Mouse (Mus musculus): ENCODE measurements around the gene Hspa2. TPM values are rescaled to one million over a fixed set of nuclear protein-coding genes. Genes with fewer than 3 reads are reported as not detected.

Hspa2 gene
- polyA plus RNA-seq, 1 experiment from 2014 or later: 5.2 TPM

- WGBS: under 1% methylated on average over 88 of the region's 99 CpGs
- Histone ChIP-seq H3K4me1 (replicated peaks) (peaks cover 53% of the 10 kb centered on the region), H3K36me3 (no peaks in the 10 kb centered on the region), H3K9me3 (no peaks in the 10 kb centered on the region), H3K4me3 (replicated peaks) (peak within 1 kb of the TSS; percentile 91), H3K9ac (replicated peaks) (peak within 1 kb of the TSS; percentile 98), H3K4me2 (peak within 1 kb of the TSS; percentile 89), H3K27ac (peak within 1 kb of the TSS; percentile 100), H3K27me3 (no peaks in the 10 kb centered on the region)
- peak; percentile 50 for ATAC-seq (ENCODE audit: insufficient number of reproducible peaks, insufficient read depth, low FRiP score, low TSS enrichment, low read depth)
Observed at GRCm38 (mm10) chr12:76369978-76370830, 33.8 kb upstream of the Hspa2 start, which contains the start of gene Zbtb1. Gene Zbtb1, plus strand, starts transcription at chr12:76370266.

GRCm38 (mm10) chr12:76370831-76371571, 33.0 kb upstream of the Hspa2 start:
- peak overlapping the region; percentile 89 for H3K4me2 ChIP-seq
- no peaks in the 10 kb centered on the region for H3K36me3 ChIP-seq
- no peaks in the 10 kb centered on the region for H3K27me3 ChIP-seq
- WGBS: under 1% methylated on average over 58 of the region's 63 CpGs
- peak overlapping the region; percentile 91 for H3K4me3 ChIP-seq (replicated peaks)
- H3K9ac ChIP-seq (replicated peaks): peak overlapping the region; percentile 98
- H3K9me3 ChIP-seq: no peaks in the 10 kb centered on the region
- ATAC-seq (ENCODE audit: insufficient number of reproducible peaks, insufficient read depth, low FRiP score, low TSS enrichment, low read depth): no peak
- H3K27ac ChIP-seq: peak overlapping the region; percentile 100
- peaks cover 53% of the 10 kb centered on the region for H3K4me1 ChIP-seq (replicated peaks)

DNA sequence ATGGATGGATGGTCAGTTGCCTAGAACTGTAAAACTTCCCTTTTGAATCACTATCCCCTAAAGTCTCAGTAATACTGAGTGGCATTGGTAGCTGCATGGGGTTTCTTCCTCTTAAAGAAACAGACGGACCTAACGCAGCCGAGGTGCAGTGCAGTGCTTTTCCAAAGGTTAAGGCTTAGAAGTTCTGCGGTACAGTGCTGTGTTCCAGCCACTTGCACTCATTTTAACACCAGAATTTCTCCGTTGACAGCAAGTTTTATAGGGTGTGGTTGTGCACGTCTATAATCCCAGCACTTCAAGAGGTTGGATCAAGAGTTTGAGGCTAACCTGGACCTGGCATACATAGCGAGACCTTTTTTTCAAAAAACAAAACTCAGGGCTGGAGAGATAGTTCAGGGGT, 31.9 kb upstream of the Hspa2 start:
- Histone ChIP-seq H3K27me3 (no peaks in the 10 kb centered on the region), H3K4me2 (peak overlapping the region; percentile 89), H3K4me1 (replicated peaks) (peaks cover 44% of the 10 kb centered on the region), H3K9me3 (no peaks in the 10 kb centered on the region), H3K9ac (replicated peaks) (peak overlapping the region; percentile 98), H3K36me3 (no peaks in the 10 kb centered on the region), H3K27ac (no peak overlapping the region), H3K4me3 (replicated peaks) (peak overlapping the region; percentile 91)
- 35% methylated on average over 7 of the region's 7 CpGs for WGBS
- ATAC-seq (ENCODE audit: insufficient number of reproducible peaks, insufficient read depth, low FRiP score, low TSS enrichment, low read depth): no peak

- peak overlapping the region; percentile 89 for H3K4me2 ChIP-seq
- peaks cover 33% of the 10 kb centered on the region for H3K4me1 ChIP-seq (replicated peaks)
- no peaks in the 10 kb centered on the region for H3K36me3 ChIP-seq
- ATAC-seq (ENCODE audit: insufficient number of reproducible peaks, insufficient read depth, low FRiP score, low TSS enrichment, low read depth): no peak
- no peak overlapping the region for H3K9ac ChIP-seq (replicated peaks)
- WGBS: 74% methylated on average over 6 of the region's 7 CpGs
- no peaks in the 10 kb centered on the region for H3K27me3 ChIP-seq
- H3K9me3 ChIP-seq: no peaks in the 10 kb centered on the region
- H3K27ac ChIP-seq: no peak overlapping the region
- no peak overlapping the region for H3K4me3 ChIP-seq (replicated peaks)
Observed at GRCm38 (mm10) chr12:76372881-76373818, 30.8 kb upstream of the Hspa2 start.

DNA sequence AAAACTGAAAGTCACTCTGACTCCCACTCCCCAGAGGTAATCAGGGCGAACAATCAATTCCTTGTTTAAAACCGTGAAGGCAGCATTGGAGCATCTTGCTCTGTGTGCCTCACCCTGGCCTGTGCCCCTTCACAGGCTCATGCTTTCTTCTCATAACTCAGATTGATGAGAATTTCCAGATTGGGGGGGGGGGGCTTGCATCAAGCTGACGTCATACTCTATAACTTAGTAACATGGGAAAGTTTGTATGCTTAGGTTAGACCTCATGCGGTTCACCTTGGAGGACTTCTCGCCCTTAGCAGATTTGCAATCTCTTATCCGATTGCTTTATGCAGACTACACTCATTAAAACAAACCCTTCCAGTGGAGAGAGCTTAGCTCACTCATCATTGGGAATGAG, 30.0 kb upstream of the Hspa2 start:
- 0 out of 2 replicates have a peak overlapping the region, but pooled peaks have one; percentile 8 for H3K27ac ChIP-seq

GRCm38 (mm10) chr12:76374911-76375310, 29.1 kb upstream of the Hspa2 start:
- WGBS: 76% methylated on average over 4 of the region's 4 CpGs
- H3K4me3 ChIP-seq (replicated peaks): no peak overlapping the region
- H3K9ac ChIP-seq (replicated peaks): no peak overlapping the region
- H3K27me3 ChIP-seq: no peaks in the 10 kb centered on the region
- no peak overlapping the region for H3K27ac ChIP-seq
- no peak overlapping the region for H3K4me2 ChIP-seq
- no peak for ATAC-seq (ENCODE audit: insufficient number of reproducible peaks, insufficient read depth, low FRiP score, low TSS enrichment, low read depth)
- no peaks in the 10 kb centered on the region for H3K36me3 ChIP-seq
- peaks cover 30% of the 10 kb centered on the region for H3K4me1 ChIP-seq (replicated peaks)
- H3K9me3 ChIP-seq: no peaks in the 10 kb centered on the region

More for the DNA sequence above, 30.0 kb upstream of the Hspa2 start:
- H3K36me3 ChIP-seq: no peaks in the 10 kb centered on the region
- no peak overlapping the region for H3K9ac ChIP-seq (replicated peaks)
- no peak for ATAC-seq (ENCODE audit: insufficient number of reproducible peaks, insufficient read depth, low FRiP score, low TSS enrichment, low read depth)
- no peak overlapping the region for H3K4me3 ChIP-seq (replicated peaks)
- H3K27me3 ChIP-seq: no peaks in the 10 kb centered on the region
- H3K9me3 ChIP-seq: no peaks in the 10 kb centered on the region
- 71% methylated on average over 6 of the region's 6 CpGs for WGBS
- H3K4me2 ChIP-seq: 0 out of 2 replicates have a peak overlapping the region, but pooled peaks have one; percentile 11
- H3K4me1 ChIP-seq (replicated peaks): peaks cover 30% of the 10 kb centered on the region

GRCm38 (mm10) chr12:76375506-76375905, 28.5 kb upstream of the Hspa2 start:
- H3K4me2 ChIP-seq: no peak overlapping the region

DNA sequence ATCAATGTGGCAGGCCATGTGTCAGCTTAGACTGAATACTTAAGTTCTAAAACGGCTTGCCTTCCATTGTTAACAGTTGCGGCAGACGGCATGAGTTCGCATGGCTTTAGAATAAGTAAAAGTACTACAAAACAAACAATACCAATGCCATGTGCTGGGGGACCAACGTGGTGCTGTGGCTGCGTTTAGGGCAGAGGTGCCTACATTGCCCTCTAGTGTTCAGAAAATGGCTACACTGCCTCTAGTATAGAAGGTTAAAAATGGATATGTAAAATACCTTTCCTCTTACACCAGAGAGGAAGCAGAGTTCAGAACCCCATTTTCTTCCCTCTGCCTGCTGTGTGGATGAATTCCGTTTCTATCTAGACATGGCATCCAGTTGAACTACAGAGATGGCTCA, 27.3 kb upstream of the Hspa2 start:
- Histone ChIP-seq H3K9ac (replicated peaks) (no peak overlapping the region), H3K27me3 (no peaks in the 10 kb centered on the region), H3K4me3 (replicated peaks) (no peak overlapping the region), H3K4me1 (replicated peaks) (peaks cover 28% of the 10 kb centered on the region), H3K27ac (no peak overlapping the region), H3K9me3 (no peaks in the 10 kb centered on the region), H3K4me2 (no peak overlapping the region), H3K36me3 (no peaks in the 10 kb centered on the region)
- ATAC-seq (ENCODE audit: insufficient number of reproducible peaks, insufficient read depth, low FRiP score, low TSS enrichment, low read depth): no peak
- WGBS: 52% methylated on average over 7 of the region's 7 CpGs

More at GRCm38 (mm10) chr12:76375506-76375905, 28.5 kb upstream of the Hspa2 start:
- no peaks in the 10 kb centered on the region for H3K9me3 ChIP-seq
- no peaks in the 10 kb centered on the region for H3K27me3 ChIP-seq
- H3K4me3 ChIP-seq (replicated peaks): no peak overlapping the region
- no peak overlapping the region for H3K27ac ChIP-seq
- ATAC-seq (ENCODE audit: insufficient number of reproducible peaks, insufficient read depth, low FRiP score, low TSS enrichment, low read depth): no peak
- no peak overlapping the region; the same call in 1 of the 2 replicates for H3K9ac ChIP-seq (replicated peaks)
- H3K36me3 ChIP-seq: no peaks in the 10 kb centered on the region
- peaks cover 30% of the 10 kb centered on the region for H3K4me1 ChIP-seq (replicated peaks)
- WGBS: 82% methylated on average over 3 of the region's 3 CpGs

- ATAC-seq (ENCODE audit: insufficient number of reproducible peaks, insufficient read depth, low FRiP score, low TSS enrichment, low read depth): no peak
- H3K9ac ChIP-seq (replicated peaks): no peak overlapping the region
Observed at GRCm38 (mm10) chr12:76377059-76377458, 26.9 kb upstream of the Hspa2 start.

GRCm38 (mm10) chr12:76377726-76378125, 26.2 kb upstream of the Hspa2 start:
- Histone ChIP-seq H3K27ac (no peak overlapping the region), H3K4me1 (replicated peaks) (peaks cover 17% of the 10 kb centered on the region), H3K9ac (replicated peaks) (no peak overlapping the region), H3K27me3 (no peaks in the 10 kb centered on the region), H3K4me2 (no peak overlapping the region), H3K36me3 (0 out of 2 replicates have a peak, but pooled peaks cover under 1% of the 10 kb centered on the region), H3K9me3 (no peaks in the 10 kb centered on the region), H3K4me3 (replicated peaks) (no peak overlapping the region)
- WGBS: 95% methylated on average over 3 of the region's 3 CpGs
- no peak for ATAC-seq (ENCODE audit: insufficient number of reproducible peaks, insufficient read depth, low FRiP score, low TSS enrichment, low read depth)

More at GRCm38 (mm10) chr12:76377059-76377458, 26.9 kb upstream of the Hspa2 start:
- Histone ChIP-seq H3K36me3 (no peaks in the 10 kb centered on the region), H3K27ac (no peak overlapping the region), H3K27me3 (no peaks in the 10 kb centered on the region), H3K9me3 (no peaks in the 10 kb centered on the region), H3K4me1 (replicated peaks) (peaks cover 24% of the 10 kb centered on the region), H3K4me3 (replicated peaks) (no peak overlapping the region), H3K4me2 (no peak overlapping the region)
- 91% methylated on average over 6 of the region's 6 CpGs for WGBS
